Mouse (Mus musculus): ENCODE results near the gene Ptgds.
A peak's percentile ranks its signal among the peaks of the same experiment; 100 is the strongest.

Gene Ptgds

GRCm38 (mm10) chr2:25479551-25480311 lies 9.9 kb upstream of the Ptgds start:
- DNase-seq = no peak

DNA sequence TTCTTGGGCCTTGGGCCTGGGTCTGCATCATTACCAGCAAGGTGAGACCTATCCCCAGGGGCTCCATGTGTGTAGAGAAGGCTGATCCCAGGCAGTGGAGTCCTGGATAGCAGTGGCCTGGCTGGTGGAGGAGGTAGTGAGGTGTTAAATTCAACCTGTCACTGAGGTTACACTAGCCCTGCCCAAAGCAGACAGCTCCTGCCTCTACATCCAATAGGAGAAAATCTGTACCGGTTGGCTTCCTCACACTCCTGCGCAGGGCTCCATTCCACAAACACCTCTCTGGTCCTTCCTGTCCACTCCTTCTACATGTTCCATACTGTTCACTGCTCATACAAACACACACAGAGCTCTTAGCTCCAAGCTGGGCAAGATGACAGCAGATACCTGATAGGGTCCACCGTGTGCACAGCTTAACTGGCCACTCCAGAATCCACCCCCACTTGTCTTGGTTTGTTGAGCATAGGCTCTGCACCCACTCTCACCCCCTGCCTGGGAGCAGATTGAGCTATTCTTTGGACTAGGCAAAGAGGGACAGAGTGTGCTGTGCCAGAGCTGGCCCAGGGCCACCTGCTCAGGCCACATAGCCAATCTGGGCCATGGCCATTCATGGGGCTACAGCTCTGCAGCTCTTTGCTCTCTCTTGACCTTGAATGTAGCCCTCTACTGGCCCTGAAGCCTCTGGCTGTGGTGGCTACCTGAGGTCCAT lies 8.3 kb upstream of the Ptgds start:
- peak in 1 of 2 experiments; percentile 67 for DNase-seq

GRCm38 (mm10) chr2:25477541-25477940 lies 7.7 kb upstream of the Ptgds start:
- no peak for DNase-seq

DNA sequence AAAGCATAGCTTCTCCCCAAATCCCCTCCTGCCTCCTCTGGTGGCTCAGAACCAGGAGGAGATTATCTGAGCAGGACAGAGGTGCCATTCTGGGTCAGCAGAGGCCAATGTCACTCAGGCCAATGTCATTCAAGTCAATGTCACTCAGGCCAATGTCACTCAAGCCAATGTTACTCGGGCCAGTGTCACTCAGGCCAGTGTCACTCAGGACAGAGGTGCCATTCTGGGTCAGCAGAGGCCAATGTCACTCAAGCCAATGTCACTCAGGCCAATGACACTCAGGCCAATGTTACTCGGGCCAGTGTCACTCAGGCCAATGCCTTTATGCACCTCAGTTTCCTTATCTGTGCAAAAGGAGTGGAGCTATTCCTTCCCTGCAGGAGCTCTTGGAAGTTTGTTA lies 2.7 kb upstream of the Ptgds start:
- DNase-seq = no peak

GRCm38 (mm10) chr2:25468962-25469915 lies 607 bp downstream of the Ptgds start:
- DNase-seq = peak in 1 of 2 experiments; percentile 56

- DNase-seq = no peak
Measured at GRCm38 (mm10) chr2:25467606-25468303, 2.1 kb downstream of the Ptgds start.

DNA sequence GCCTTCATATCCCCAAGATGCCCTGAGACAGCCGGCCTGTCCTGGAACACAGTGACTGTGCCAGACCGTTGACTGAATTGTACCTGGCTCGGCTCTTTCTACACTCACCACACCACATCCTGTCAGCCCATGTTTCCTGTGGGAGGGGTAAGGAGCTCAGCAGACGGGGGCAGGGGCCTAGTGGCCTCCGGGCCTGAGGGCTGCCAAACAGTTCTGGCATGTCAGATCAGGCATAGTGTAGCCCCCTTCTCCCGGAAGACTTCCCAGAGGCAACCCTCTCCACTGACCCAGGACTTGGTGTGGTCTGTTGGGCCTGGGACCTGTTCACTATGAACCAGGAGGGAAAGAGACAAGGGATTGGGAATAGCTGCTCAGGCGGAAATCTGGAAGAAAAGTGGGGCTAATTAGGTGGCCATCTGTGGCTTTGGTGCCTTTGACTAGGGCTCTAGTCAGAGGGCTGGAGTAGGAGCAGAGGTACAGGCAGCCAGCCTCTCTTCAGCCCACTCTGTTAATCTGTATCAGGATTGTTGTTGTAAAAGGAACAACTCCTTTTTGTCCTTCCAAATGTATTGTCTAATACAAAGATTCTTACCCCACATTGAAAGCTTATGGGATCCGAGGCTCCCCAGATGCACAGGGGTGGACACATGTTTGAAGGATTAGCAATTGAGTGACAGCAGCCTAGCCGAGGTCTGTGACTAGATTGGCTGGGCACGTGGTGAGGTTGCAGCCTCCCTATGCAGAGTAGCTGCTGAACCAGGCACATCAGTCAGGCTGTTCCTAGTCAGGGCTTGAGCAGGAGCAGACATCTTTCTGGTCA lies 3.8 kb downstream of the Ptgds start:
- DNase-seq = no peak

GRCm38 (mm10) chr2:25465256-25465655 lies 4.6 kb downstream of the Ptgds start:
- no peak for DNase-seq

DNA sequence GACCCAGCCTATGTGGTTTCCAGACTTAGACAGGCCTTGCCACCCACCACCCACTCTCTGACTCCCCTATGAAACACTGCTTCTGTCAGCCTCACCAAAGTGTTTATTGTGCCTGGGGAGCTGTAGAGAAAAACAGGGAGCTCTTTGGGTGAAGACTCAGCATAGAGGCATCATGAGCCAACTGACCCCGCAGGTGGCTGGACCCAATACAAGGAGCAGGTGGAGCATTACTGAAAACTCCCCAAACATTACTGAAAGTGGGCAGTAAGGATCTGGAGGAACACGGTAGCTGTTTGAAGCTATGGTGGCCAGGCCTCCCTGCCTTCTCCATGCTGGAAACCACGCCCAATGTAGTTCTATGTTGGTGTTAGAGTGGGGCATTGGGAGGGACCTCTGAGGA lies 6.2 kb downstream of the Ptgds start:
- DNase-seq = no peak

DNA sequence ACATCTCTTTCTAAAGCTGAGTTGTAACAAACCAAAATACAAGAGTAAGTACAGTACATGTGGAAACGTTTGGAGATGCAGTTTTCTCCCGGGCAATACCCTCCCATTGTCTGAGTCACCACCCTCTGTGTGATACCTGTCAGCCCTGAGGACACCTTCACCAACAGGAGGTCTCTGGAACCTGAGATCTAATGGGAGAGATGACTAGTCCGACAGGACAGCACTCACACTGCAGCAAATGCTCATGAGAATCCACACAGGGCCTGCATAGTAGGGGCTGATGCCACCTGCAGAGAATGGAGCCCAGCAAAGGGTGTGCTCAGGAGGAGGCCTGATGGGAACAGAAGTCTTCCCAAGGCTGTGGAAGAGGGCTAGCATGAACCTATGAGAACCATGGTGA lies 8.4 kb downstream of the Ptgds start:
- no peak for DNase-seq

DNA sequence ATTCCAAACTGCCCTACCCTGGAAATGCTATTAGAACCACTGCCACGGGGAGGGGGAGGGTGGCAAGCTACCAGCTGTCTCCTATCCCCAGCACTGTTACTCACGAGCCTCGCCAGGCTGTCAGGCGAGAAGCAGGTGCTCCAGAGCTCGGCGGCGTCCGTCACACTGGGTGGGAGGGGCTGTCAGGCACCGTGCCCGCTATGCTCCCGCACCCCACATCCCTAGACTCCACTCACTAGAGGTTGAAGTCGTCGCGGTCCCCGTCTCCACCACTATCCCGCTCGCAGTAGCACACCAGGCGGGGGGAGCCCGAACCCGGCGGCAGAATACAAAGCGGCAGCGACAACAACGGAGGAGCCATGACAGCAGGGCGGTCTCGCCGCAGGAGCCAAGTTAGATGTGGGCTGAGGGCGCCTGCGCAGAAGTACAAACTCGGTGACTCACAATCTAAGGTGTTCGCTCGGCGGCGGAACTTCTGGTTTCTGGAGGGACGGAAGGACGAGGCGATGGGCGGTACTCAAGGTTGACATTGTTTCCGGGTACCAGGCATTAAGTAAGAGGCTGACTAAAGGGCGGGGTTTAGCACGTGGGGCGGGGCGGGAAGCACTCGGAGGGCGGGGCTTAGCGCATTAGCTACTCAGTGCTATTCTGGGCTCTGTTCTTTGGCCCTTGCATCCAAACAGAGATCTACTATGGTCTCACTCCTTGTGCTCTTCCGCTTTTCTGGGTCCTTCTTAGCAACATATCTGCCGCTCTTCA lies 9.1 kb downstream of the Ptgds start, which contains the start of gene Paxx:
TSS of gene Paxx (minus strand) at position 544 of the 759 bp plus-strand sequence.
- DNase-seq = peak; percentile 96 to 97

DNA sequence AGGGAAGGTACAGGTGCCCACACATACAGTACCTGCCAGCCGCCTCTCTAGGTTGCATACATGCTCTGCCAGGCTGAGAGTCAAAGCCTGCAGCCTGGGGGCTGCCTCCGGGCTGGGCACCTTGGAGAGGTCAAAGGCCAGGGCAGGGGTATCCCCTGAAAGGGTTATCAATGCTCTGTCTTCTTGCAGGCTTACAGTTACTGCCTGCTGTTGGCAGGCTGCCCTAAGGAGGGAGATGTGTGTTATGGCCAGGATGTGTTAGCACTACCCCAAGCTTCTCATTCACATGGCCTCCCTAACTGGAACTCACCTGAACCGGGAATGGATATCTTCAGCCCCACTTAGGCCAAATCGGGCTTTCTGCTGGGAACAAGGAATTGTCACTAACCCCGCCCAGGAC lies 9.7 kb downstream of the Ptgds start:
- DNase-seq = peak; percentile 32 to 38

DNA sequence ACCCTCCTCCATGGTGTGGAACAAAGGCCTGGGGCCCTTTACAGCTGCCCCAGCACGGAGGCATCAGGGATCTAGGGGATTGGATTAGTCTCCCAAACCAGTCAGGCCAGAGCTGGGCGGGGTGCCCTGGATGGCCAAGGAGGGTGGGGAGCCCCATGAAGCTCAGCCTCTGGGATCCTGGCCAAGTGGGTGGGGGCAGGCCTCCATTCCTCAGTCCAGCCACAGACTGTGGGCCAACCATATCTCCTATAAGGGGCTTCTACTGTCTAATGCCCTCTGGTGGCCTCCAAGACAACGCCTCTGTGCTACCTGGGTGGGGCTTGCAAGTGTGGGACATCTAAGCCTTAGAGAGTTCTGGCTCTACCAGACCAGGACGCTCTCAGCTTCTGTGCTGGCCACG lies 10.9 kb downstream of the Ptgds start:
- DNase-seq = no peak

GRCm38 (mm10) chr2:25457022-25457896 lies 12.6 kb downstream of the Ptgds start:
- DNase-seq = no peak

- DNase-seq = no peak
Measured at GRCm38 (mm10) chr2:25456205-25456953, 13.5 kb downstream of the Ptgds start, which contains the start of gene Clic3. Gene Clic3, plus strand, starts transcription at chr2:25456838.

DNA sequence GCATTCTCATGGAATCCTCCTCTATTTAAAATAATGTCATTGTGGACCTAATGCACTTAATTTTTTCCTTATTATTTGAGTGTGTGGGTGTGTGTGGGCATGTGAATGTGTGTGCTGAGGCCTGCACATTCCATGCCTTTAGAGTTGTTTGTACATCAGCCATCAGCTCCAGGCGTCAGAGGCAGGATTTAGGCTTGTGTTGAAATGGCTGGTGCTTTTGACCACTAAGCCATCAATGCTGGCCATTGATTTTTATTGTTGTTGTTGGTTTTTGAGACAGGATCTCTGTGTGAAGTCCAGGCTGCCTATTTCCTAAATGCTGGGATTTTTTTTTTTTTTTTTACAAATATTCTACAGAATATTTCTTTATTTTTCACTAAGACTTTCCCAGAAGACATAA lies 16.9 kb downstream of the Ptgds start:
- no peak for DNase-seq

DNA sequence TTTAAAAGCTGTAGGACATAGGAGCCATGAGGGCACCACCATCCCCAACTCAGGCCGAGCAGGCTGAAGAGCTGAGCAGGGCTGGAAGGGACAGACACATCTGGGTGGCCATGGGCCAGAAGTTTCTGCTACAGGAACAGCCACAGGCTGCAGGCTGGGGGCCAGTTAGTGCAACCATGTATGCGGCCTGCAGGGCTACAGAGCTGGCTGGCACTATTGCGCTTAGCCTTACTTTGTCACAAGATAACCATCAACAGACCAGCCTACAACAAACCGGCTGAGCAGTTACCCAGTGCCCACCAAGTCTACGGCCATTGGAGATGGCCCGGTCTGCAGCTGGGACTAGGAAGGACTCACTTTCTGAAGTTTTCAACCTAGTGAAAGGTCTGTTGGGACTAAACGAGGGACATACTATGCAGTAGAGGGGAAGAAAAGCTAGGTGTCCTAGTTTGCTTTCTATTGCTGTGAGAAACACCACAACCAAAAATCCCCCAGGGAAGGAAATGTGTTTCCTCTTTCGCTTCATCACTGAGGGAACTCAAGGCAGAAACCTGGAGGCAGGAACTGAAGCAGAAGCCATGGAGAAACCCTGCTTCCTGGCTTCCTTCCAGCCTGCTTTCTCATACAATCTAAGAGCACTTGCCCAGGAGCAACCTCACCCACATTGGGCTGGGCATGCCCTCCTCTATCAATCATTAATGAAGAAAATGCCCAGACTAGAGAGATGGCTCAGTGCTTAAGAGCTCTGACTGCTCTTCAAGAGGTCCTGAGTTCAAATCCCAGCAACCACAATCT lies 18.8 kb downstream of the Ptgds start:
- peak in 1 of 2 experiments; percentile 35 for DNase-seq

- DNase-seq = no peak
Measured at GRCm38 (mm10) chr2:25442682-25443081, 27.2 kb downstream of the Ptgds start.
